Comparison of ENCODE assay signal across 19 mouse cellular contexts in genomic region chr5:144246669-144247068, GRCm38 (mm10). TPM values are rescaled to one million over a fixed set of nuclear protein-coding genes. Genes with fewer than 3 reads are reported as not detected.
DNase-seq lines count a peak whose midpoint lies in the region; ATAC-seq and TF ChIP-seq lines count a peak whose summit lies in the region.
"Had no signal": no experiment of that assay in that cellular context is flagged by ENCODE, and none has a peak within 500 bp of the region (broad histone marks: within the 10 kb centered on the region; RNA-seq: fewer than 3 reads in every experiment).

No protein-coding gene starts in this region.

- WGBS in lung, postnatal 0 days, result 41% methylated on average over 7 of the region's 7 CpGs
- 46% methylated on average over 7 of the region's 7 CpGs for WGBS in stomach, embryonic 14.5 days

- ATAC-seq in lung, postnatal 0 days, result no peak
- ATAC-seq in stomach, embryonic 14.5 days (ENCODE audit: insufficient number of reproducible peaks, insufficient read depth, low FRiP score, low read depth), result no peak
- ATAC-seq: activated CD4-positive, CD25-positive, alpha-beta regulatory T cell, adult 4 months; forebrain, embryonic 13.5 days; forebrain, postnatal 0 days; Patski had no signal

- H3K27ac ChIP-seq in lung, postnatal 0 days (ENCODE audit: low read length), result 0 out of 2 replicates have a peak overlapping the region, but pooled peaks have one; percentile 64
- 0 out of 2 replicates have a peak overlapping the region, but pooled peaks have one; percentile 48 for H3K27ac ChIP-seq in stomach, embryonic 14.5 days (ENCODE audit: low read length)
- H3K27ac ChIP-seq: embryonic facial prominence, embryonic 10.5 days; forebrain, embryonic 13.5 days had no signal

- no peak for TF ChIP-seq EP300 in lung, postnatal 0 days (IDR thresholded peaks at IDR 0.05)

- H3K9ac ChIP-seq in lung, postnatal 0 days (replicated peaks; ENCODE audit: low read depth), result no peak overlapping the region
- no peak overlapping the region for H3K9ac ChIP-seq in stomach, embryonic 14.5 days (replicated peaks; ENCODE audit: low read depth, low read length)
- H3K9ac ChIP-seq: forebrain, embryonic 13.5 days; forebrain, postnatal 0 days; heart, embryonic 12.5 days had no signal

- no peak overlapping the region for H3K4me2 ChIP-seq in lung, postnatal 0 days (replicated peaks; ENCODE audit: low read depth, low read length)
- H3K4me2 ChIP-seq in stomach, embryonic 14.5 days (replicated peaks; ENCODE audit: low read depth, low read length), result no peak overlapping the region
- H3K4me2 ChIP-seq: forebrain, embryonic 13.5 days; heart, embryonic 12.5 days had no signal

- H3K9me3 ChIP-seq in lung, postnatal 0 days (ENCODE audit: low read length), result no peaks in the 10 kb centered on the region
- H3K9me3 ChIP-seq in stomach, embryonic 14.5 days (ENCODE audit: control insufficient read depth, low read depth, low read length), result no peaks in the 10 kb centered on the region

- peaks cover 10% of the 10 kb centered on the region; the same call in 1 of the 2 replicates for H3K4me1 ChIP-seq in lung, postnatal 0 days (ENCODE audit: insufficient read depth, low read depth, low read length)
- peaks cover 6% of the 10 kb centered on the region; the same call in 1 of the 2 replicates for H3K4me1 ChIP-seq in stomach, embryonic 14.5 days (ENCODE audit: control insufficient read depth, insufficient read depth, low read length)
- H3K4me1 ChIP-seq: embryonic facial prominence, embryonic 10.5 days; forebrain, embryonic 13.5 days had no signal

- no peaks in the 10 kb centered on the region for H3K27me3 ChIP-seq in lung, postnatal 0 days (replicated peaks; ENCODE audit: insufficient read depth, low read length)
- no peaks in the 10 kb centered on the region for H3K27me3 ChIP-seq in stomach, embryonic 14.5 days (ENCODE audit: control insufficient read depth, insufficient read depth, low read length)
- H3K27me3 ChIP-seq: CH12.LX; forebrain, embryonic 13.5 days; heart, embryonic 12.5 days; Patski had no signal

- no peaks in the 10 kb centered on the region for H3K36me3 ChIP-seq in lung, postnatal 0 days (ENCODE audit: insufficient read depth, low read length)
- H3K36me3 ChIP-seq in stomach, embryonic 14.5 days (ENCODE audit: control insufficient read depth, insufficient read depth, low read length), result no peaks in the 10 kb centered on the region
- H3K36me3 ChIP-seq: heart, embryonic 12.5 days had no signal

- no peak overlapping the region for H3K4me3 ChIP-seq in lung, postnatal 0 days (ENCODE audit: low read depth, low read length)
- H3K4me3 ChIP-seq in stomach, embryonic 14.5 days (ENCODE audit: low read depth, low read length), result no peak overlapping the region
- H3K4me3 ChIP-seq: embryonic facial prominence, embryonic 10.5 days; forebrain, embryonic 13.5 days; heart, embryonic 12.5 days had no signal

- no peak for TF ChIP-seq CTCF in lung, postnatal 0 days (IDR thresholded peaks at IDR 0.05)

- DNase-seq in kidney, postnatal 10 days, result peak; percentile 35
- no peak for DNase-seq in kidney, adult 9 months
- DNase-seq in lung, postnatal 0 days (ENCODE audit: low spot score), result no peak
- DNase-seq in lung, postnatal 10 days, result no peak
- peak; percentile 65 for DNase-seq in testis, postnatal 10 days (ENCODE audit: low spot score)
- DNase-seq in layer of hippocampus, adult 9-11 months, result no peak
- DNase-seq in urinary bladder, postnatal 10 days (ENCODE audit: low spot score), result no peak
- DNase-seq: adrenal gland, postnatal 14 days; cerebellum, adult 18-20 months; cerebellum, adult 9-11 months; forebrain, postnatal 0 days; gastrocnemius, postnatal 14 days had no signal

RNA-seq across cellular contexts. Expression of gene Bri3, which starts 2.4 kb away (rescaled TPM):
- polyA plus RNA-seq in lung, postnatal 0 days (2015; fragmentation: Nextera tagmentation; extraction: Ambion mirVana), result 278 and 286 TPM in 2 replicates
- polyA plus RNA-seq in stomach, embryonic 14.5 days (2014; fragmentation: Nextera tagmentation; extraction: Ambion mirVana), result 135 and 137 TPM in 2 replicates

RNA-seq across cellular contexts. Expression of gene Tecpr1, which starts 23.3 kb away (rescaled TPM):
- 34.1 and 35.0 TPM in 2 replicates for polyA plus RNA-seq in lung, postnatal 0 days (2015; fragmentation: Nextera tagmentation; extraction: Ambion mirVana)
- 17.0 and 18.3 TPM in 2 replicates for polyA plus RNA-seq in stomach, embryonic 14.5 days (2014; fragmentation: Nextera tagmentation; extraction: Ambion mirVana)

RNA-seq across cellular contexts. Expression of gene Bhlha15, which starts 56.6 kb away (rescaled TPM):
- 0.20 TPM in 1 of 2 replicates, not detected in the other for polyA plus RNA-seq in lung, postnatal 0 days (2015; fragmentation: Nextera tagmentation; extraction: Ambion mirVana)
- 0.32 and 2.5 TPM in 2 replicates for polyA plus RNA-seq in stomach, embryonic 14.5 days (2014; fragmentation: Nextera tagmentation; extraction: Ambion mirVana)
- polyA plus RNA-seq: forebrain, postnatal 0 days had no signal

Comparison
In these comparisons a context has a peak if more than half of its experiments do, and no peak if none do; other contexts are left out.
1. DNase-seq: peak in kidney, postnatal 10 days (single experiment) and testis, postnatal 10 days (single experiment); none in kidney, adult 9 months (single experiment), lung, postnatal 0 days (single experiment), lung, postnatal 10 days (single experiment), layer of hippocampus, adult 9-11 months (single experiment) and urinary bladder, postnatal 10 days (single experiment).